Mouse (Mus musculus): Measurements from ENCODE around the gene Naa38. TPM values are rescaled to one million over a fixed set of nuclear protein-coding genes. Genes with fewer than 3 reads are reported as not detected.

The Naa38 gene
- polyA plus RNA-seq, 1 experiment from 2014 or later: 164 TPM

DNA sequence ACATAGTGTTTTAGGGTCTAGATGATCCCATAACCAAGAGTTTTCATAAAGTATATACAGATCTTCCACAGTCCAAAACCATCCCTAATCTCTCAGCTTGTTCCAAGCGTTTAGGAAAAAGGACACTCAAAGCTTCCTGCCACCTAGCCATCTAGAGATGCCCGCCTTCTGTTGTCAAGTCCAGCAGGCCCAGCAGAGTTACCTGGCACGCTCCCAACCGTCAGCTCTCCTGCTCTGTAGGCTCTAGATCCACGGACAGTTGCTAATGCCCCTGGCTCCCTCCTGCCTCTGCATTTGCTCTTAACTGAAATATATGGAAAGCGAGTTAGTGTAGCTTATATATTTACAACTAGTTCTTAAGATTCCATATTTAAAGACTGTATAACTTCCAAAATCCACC is 13.9 kb upstream of the Naa38 start:
- TF ChIP-seq CTCF (IDR thresholded peaks at IDR 0.05; ENCODE audit: low read depth): no peak
- no peak overlapping the region for H3K9ac ChIP-seq (ENCODE audit: low read depth, low read length)
- no peaks in the 10 kb centered on the region for H3K9me3 ChIP-seq (ENCODE audit: control insufficient read depth)
- H3K4me3 ChIP-seq (ENCODE audit: low read depth, low read length): no peak overlapping the region
- no peak overlapping the region for H3K27ac ChIP-seq (ENCODE audit: low read depth, low read length)
- H3K27me3 ChIP-seq (replicated peaks; ENCODE audit: control insufficient read depth, insufficient read depth, low read length): no peaks in the 10 kb centered on the region
- H3K4me1 ChIP-seq (replicated peaks; ENCODE audit: control insufficient read depth, insufficient read depth, low read length): 0 out of 2 replicates have a peak, but pooled peaks cover 2% of the 10 kb centered on the region
- H3K36me3 ChIP-seq (ENCODE audit: control insufficient read depth, insufficient read depth): no peaks in the 10 kb centered on the region
- ATAC-seq: no peak
- WGBS: 80% methylated on average over 6 of the region's 6 CpGs
- no peak overlapping the region for H3K4me2 ChIP-seq (replicated peaks; ENCODE audit: low read depth)

DNA sequence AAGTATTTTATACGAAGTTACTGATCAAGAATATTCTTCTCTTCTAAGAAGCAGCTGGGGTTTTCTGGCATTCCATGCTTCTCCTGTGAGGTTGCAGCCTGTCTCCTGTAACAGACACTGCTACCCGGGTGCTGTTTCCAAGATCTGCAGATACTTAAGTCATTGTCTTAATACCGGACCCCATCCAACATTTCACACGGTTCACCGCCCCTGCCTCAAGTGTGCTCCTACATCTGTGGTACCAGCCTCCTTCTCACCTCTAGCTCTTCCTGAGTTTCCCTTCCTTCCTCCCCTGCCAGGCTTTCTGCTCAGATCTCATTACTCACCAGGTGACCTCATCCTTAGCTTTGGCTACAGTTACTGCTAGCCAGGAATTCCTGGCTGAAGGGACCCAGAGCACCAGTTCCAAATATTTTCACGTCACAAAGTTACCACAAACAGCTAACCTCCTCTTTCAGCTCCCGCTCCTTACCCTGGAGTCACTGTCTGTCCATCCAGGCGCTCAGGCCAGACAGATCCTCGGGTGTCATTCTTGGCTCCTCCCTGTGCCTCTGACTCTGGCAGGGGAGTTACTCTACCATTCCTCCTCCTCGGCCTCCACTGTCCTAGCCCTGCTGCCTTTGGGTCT is 12.7 kb upstream of the Naa38 start:
- no peak overlapping the region for H3K9ac ChIP-seq (ENCODE audit: low read depth, low read length)
- WGBS: 74% methylated on average over 10 of the region's 10 CpGs

GRCm38 (mm10) chr11:69384979-69385378 is 10.3 kb upstream of the Naa38 start:
- peak overlapping the region; percentile 75 for H3K27ac ChIP-seq (ENCODE audit: low read depth, low read length)

More for the DNA sequence above, 12.7 kb upstream of the Naa38 start:
- no peak for TF ChIP-seq CTCF (IDR thresholded peaks at IDR 0.05; ENCODE audit: low read depth)
- no peaks in the 10 kb centered on the region for H3K4me1 ChIP-seq (replicated peaks; ENCODE audit: control insufficient read depth, insufficient read depth, low read length)
- no peak overlapping the region for H3K27ac ChIP-seq (ENCODE audit: low read depth, low read length)
- no peaks in the 10 kb centered on the region for H3K9me3 ChIP-seq (ENCODE audit: control insufficient read depth)
- no peak overlapping the region for H3K4me3 ChIP-seq (ENCODE audit: low read depth, low read length)
- H3K27me3 ChIP-seq (replicated peaks; ENCODE audit: control insufficient read depth, insufficient read depth, low read length): no peaks in the 10 kb centered on the region
- no peak for ATAC-seq
- H3K4me2 ChIP-seq (replicated peaks; ENCODE audit: low read depth): no peak overlapping the region
- H3K36me3 ChIP-seq (ENCODE audit: control insufficient read depth, insufficient read depth): no peaks in the 10 kb centered on the region

DNA sequence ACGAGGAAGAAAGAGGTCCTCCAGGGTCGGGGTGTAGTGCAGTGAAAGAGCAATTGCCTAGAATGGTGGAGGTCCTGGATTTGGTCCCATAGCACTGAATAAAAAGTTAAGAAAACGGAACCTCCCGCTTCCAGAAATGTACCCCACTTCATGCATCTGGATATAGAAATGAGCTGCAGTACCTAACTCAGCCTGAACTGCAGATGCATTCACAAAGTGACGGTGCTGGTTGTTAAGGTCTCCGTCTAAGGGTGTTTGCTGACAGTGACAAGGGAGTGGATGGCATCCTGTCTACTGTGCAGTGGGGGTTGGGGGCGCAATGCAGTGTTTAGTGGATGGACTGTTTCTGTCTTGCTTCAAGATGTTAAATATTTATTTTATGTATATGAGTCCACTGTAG is 8.5 kb upstream of the Naa38 start:
- Histone ChIP-seq H3K27ac (ENCODE audit: low read depth, low read length) (no peak overlapping the region), H3K36me3 (ENCODE audit: control insufficient read depth, insufficient read depth) (no peaks in the 10 kb centered on the region), H3K9ac (ENCODE audit: low read depth, low read length) (no peak overlapping the region), H3K9me3 (ENCODE audit: control insufficient read depth) (no peaks in the 10 kb centered on the region), H3K4me3 (ENCODE audit: low read depth, low read length) (no peak overlapping the region), H3K4me1 (replicated peaks; ENCODE audit: control insufficient read depth, insufficient read depth, low read length) (no peaks in the 10 kb centered on the region), H3K4me2 (replicated peaks; ENCODE audit: low read depth) (no peak overlapping the region), H3K27me3 (replicated peaks; ENCODE audit: control insufficient read depth, insufficient read depth, low read length) (no peaks in the 10 kb centered on the region)
- 67% methylated on average over 7 of the region's 7 CpGs for WGBS
- TF ChIP-seq CTCF (IDR thresholded peaks at IDR 0.05; ENCODE audit: low read depth): peak; percentile 45
- ATAC-seq: no peak

More at GRCm38 (mm10) chr11:69384979-69385378, 10.3 kb upstream of the Naa38 start:
- 51% methylated on average over 6 of the region's 6 CpGs for WGBS
- no peak overlapping the region for H3K4me2 ChIP-seq (replicated peaks; ENCODE audit: low read depth)
- H3K9ac ChIP-seq (ENCODE audit: low read depth, low read length): no peak overlapping the region
- no peaks in the 10 kb centered on the region for H3K27me3 ChIP-seq (replicated peaks; ENCODE audit: control insufficient read depth, insufficient read depth, low read length)
- H3K36me3 ChIP-seq (ENCODE audit: control insufficient read depth, insufficient read depth): no peaks in the 10 kb centered on the region
- no peaks in the 10 kb centered on the region for H3K9me3 ChIP-seq (ENCODE audit: control insufficient read depth)
- H3K4me3 ChIP-seq (ENCODE audit: low read depth, low read length): no peak overlapping the region
- TF ChIP-seq CTCF (IDR thresholded peaks at IDR 0.05; ENCODE audit: low read depth): no peak
- ATAC-seq: peak; percentile 75
- H3K4me1 ChIP-seq (replicated peaks; ENCODE audit: control insufficient read depth, insufficient read depth, low read length): no peaks in the 10 kb centered on the region

- no peak for ATAC-seq
Observed at GRCm38 (mm10) chr11:69388680-69389079, 6.6 kb upstream of the Naa38 start.

GRCm38 (mm10) chr11:69389531-69390399 is 5.5 kb upstream of the Naa38 start:
- no peak for TF ChIP-seq CTCF (IDR thresholded peaks at IDR 0.05; ENCODE audit: low read depth)
- Histone ChIP-seq H3K27ac (ENCODE audit: low read depth, low read length) (no peak overlapping the region), H3K4me3 (ENCODE audit: low read depth, low read length) (no peak overlapping the region), H3K4me2 (replicated peaks; ENCODE audit: low read depth) (0 out of 2 replicates have a peak overlapping the region, but pooled peaks have one; percentile 25), H3K36me3 (ENCODE audit: control insufficient read depth, insufficient read depth) (no peaks in the 10 kb centered on the region), H3K9me3 (ENCODE audit: control insufficient read depth) (no peaks in the 10 kb centered on the region), H3K4me1 (replicated peaks; ENCODE audit: control insufficient read depth, insufficient read depth, low read length) (no peaks in the 10 kb centered on the region), H3K9ac (ENCODE audit: low read depth, low read length) (no peak overlapping the region), H3K27me3 (replicated peaks; ENCODE audit: control insufficient read depth, insufficient read depth, low read length) (no peaks in the 10 kb centered on the region)
- WGBS: 57% methylated on average over 14 of the region's 14 CpGs
- no peak for ATAC-seq

More at GRCm38 (mm10) chr11:69388680-69389079, 6.6 kb upstream of the Naa38 start:
- H3K9me3 ChIP-seq (ENCODE audit: control insufficient read depth): no peaks in the 10 kb centered on the region
- H3K4me1 ChIP-seq (replicated peaks; ENCODE audit: control insufficient read depth, insufficient read depth, low read length): no peaks in the 10 kb centered on the region
- H3K9ac ChIP-seq (ENCODE audit: low read depth, low read length): no peak overlapping the region
- TF ChIP-seq CTCF (IDR thresholded peaks at IDR 0.05; ENCODE audit: low read depth): peak; percentile 25; the same call in 1 of the 2 replicates
- no peak overlapping the region for H3K4me3 ChIP-seq (ENCODE audit: low read depth, low read length)
- no peaks in the 10 kb centered on the region for H3K36me3 ChIP-seq (ENCODE audit: control insufficient read depth, insufficient read depth)
- no peak overlapping the region for H3K27ac ChIP-seq (ENCODE audit: low read depth, low read length)
- no peak overlapping the region for H3K4me2 ChIP-seq (replicated peaks; ENCODE audit: low read depth)
- H3K27me3 ChIP-seq (replicated peaks; ENCODE audit: control insufficient read depth, insufficient read depth, low read length): no peaks in the 10 kb centered on the region
- 97% methylated on average over 4 of the region's 4 CpGs for WGBS

Data from intestine, postnatal 0 days (tissue).